Mouse (Mus musculus): ENCODE measurements around the gene Aox4.

Gene Aox4

DNA sequence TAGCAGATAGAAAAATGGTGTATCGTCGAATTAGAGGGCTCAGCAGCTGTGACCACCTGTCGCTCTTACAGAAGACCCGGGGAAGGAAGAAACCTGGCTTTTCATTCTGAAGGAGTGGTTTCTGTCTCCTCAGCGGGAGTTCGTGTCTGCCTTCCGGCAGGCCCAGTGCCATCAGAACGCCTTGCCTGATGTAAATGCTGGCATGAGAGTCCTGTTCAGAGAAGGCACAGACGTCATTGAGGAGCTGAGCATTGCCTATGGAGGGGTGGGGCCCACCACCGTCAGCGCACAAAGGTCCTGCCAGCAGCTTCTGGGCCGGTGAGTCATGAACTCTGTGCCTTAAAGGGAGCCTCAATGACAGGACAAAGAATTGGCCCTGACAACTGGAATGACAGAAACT, 94.1 kb downstream of the Aox4 start:
- TF ChIP-seq GATA4 (IDR thresholded peaks at IDR 0.05; ENCODE audit: insufficient replicate concordance, low read length), result no peak

DNA sequence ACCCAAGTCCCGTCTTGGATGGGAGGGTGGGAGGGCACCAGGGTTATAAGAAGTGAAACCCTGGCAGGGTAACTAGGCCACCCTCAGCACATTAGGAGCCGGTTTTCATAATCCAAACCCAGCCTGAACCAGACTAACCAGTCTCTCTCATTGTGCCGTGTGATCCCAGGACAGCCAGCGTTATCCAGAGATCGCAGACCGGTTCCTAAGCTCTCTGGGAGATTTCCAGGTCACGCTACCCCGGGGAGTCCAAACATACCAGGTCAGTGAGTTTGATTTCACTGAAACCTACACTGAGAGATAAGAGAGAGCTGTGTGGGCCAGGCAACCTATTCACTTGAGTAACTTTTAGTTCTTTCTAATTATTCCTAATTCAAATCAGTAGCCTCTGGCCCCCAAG, 97.0 kb downstream of the Aox4 start:
- TF ChIP-seq GATA4 (IDR thresholded peaks at IDR 0.05; ENCODE audit: insufficient replicate concordance, low read length), result no peak

GRCm38 (mm10) chr1:58308594-58308993, 98.4 kb downstream of the Aox4 start:
- TF ChIP-seq GATA4 (IDR thresholded peaks at IDR 0.05; ENCODE audit: insufficient replicate concordance, low read length), result no peak

GRCm38 (mm10) chr1:58309853-58310252, 99.7 kb downstream of the Aox4 start:
- TF ChIP-seq GATA4 (IDR thresholded peaks at IDR 0.05; ENCODE audit: insufficient replicate concordance, low read length), result no peak

GRCm38 (mm10) chr1:58311221-58311864, 101.1 kb downstream of the Aox4 start:
- TF ChIP-seq GATA4 (IDR thresholded peaks at IDR 0.05; ENCODE audit: insufficient replicate concordance, low read length), result no peak

DNA sequence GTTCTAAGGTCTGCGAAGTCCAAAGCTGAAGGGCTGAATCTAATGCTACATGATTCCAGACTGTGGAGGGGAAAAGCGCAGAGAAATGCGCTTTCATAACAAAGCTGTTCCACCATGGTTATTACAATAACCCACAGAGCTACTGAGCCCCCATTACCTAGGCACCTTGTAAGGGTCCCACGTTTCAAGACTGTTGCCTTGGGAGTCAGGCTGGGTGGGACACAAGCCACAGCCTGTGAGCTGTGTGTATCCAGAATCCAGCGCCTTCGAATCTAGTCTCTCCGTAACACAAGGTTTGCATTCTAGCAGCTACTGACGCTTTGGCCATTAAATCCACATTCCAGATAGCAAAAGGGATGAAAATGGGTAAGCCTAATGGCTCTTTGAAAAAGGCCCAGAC, 103.0 kb downstream of the Aox4 start:
- TF ChIP-seq GATA4 (IDR thresholded peaks at IDR 0.05; ENCODE audit: insufficient replicate concordance, low read length), result no peak

- no peak for TF ChIP-seq GATA4 (IDR thresholded peaks at IDR 0.05; ENCODE audit: insufficient replicate concordance, low read length)
These were observed 105.3 kb downstream of the Aox4 start for GRCm38 (mm10) chr1:58315532-58315931.

All from liver, adult (tissue).